Mouse (Mus musculus): ENCODE measurements around the gene Noxa1. TPM values are rescaled to one million over a fixed set of nuclear protein-coding genes. Genes with fewer than 3 reads are reported as not detected.

The Noxa1 gene
- polyA plus RNA-seq, 1 experiment from 2014 or later = 0.65 TPM

DNA sequence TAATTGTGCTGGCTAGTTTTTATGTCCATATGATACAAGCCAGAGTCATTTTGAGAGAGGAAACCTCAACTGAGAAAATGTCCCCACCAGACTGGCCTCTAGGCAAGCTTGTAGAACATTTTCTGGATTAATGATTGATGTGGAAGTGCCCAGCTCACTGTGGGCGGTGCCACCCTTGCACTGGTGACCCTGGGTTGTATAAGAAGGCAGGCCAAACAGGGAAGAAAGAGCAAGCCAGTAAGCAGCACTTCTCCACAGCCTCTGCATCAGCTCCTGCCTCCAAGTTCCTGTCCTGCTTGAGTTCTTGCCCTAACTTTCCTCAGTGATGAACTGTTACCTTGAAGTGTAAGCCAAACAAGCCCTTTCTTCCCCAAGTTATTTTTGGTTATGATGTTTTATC is 16.0 kb downstream of the Noxa1 start:
- 63% methylated on average over 1 of the region's 1 CpGs for WGBS
- no peak overlapping the region for H3K9ac ChIP-seq (replicated peaks; ENCODE audit: low read length)
- H3K4me2 ChIP-seq (replicated peaks; ENCODE audit: low read depth, low read length) = no peak overlapping the region
- H3K36me3 ChIP-seq (ENCODE audit: insufficient read depth, low read length) = no peaks in the 10 kb centered on the region
- H3K27ac ChIP-seq (ENCODE audit: low read length) = peak overlapping the region; percentile 63
- no peaks in the 10 kb centered on the region for H3K9me3 ChIP-seq (ENCODE audit: low read length)
- peaks cover 11% of the 10 kb centered on the region for H3K4me1 ChIP-seq (ENCODE audit: insufficient read depth, low read length)
- ATAC-seq (ENCODE audit: low FRiP score, low TSS enrichment) = no peak
- no peaks in the 10 kb centered on the region for H3K27me3 ChIP-seq (ENCODE audit: insufficient read depth, low read length)
- H3K4me3 ChIP-seq (ENCODE audit: low read length) = no peak overlapping the region

DNA sequence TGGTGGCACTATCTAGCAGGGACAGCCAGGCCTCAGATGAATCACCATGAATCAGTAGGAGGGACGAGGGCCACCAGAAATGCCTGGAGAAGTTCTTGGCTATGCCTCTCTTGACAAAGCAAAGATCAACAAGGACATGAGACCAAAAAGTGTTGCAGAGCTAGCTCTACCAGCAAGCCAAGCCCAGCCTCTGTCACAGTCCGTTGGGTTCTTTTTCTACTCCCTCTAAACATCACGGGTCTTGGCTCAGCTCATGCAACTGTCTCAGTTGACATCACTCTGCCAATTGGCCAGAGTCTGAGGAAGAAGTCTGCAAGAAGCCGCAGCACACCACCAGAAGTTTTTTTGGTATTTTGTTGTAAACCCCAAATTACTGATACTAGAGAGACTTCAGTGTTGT is 19.4 kb downstream of the Noxa1 start:
- peak overlapping the region; percentile 38; the same call in 1 of the 2 replicates for H3K27ac ChIP-seq (ENCODE audit: low read length)
- no peak overlapping the region for H3K4me2 ChIP-seq (replicated peaks; ENCODE audit: low read depth, low read length)
- H3K4me3 ChIP-seq (ENCODE audit: low read length) = no peak overlapping the region
- no peaks in the 10 kb centered on the region for H3K36me3 ChIP-seq (ENCODE audit: insufficient read depth, low read length)
- no peaks in the 10 kb centered on the region for H3K27me3 ChIP-seq (ENCODE audit: insufficient read depth, low read length)
- H3K9ac ChIP-seq (replicated peaks; ENCODE audit: low read length) = no peak overlapping the region
- ATAC-seq (ENCODE audit: low FRiP score, low TSS enrichment) = peak; percentile 73; the same call in 1 of the 2 replicates
- 46% methylated on average over 4 of the region's 4 CpGs for WGBS
- H3K9me3 ChIP-seq (ENCODE audit: low read length) = no peaks in the 10 kb centered on the region
- H3K4me1 ChIP-seq (ENCODE audit: insufficient read depth, low read length) = peaks cover 14% of the 10 kb centered on the region

DNA sequence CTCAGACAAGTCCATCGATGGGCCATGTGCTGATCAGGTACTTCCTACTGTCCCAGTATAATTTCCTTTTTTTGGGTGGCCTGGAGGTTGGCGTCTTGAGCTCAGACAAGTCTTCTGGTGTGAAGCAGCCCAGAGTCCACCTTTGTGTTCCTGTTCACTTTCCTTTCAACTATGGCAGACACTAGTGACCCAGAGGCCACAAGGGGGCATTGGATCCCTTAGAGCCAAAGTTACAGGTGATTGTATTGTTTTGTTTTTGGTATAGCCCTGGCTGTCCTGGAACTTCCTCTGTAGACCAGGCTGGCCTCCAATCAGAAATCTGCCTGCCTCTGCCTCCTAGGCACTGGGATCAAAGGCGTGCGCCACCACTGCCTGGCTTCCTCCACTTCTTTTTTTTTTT is 22.6 kb downstream of the Noxa1 start:
- no peaks in the 10 kb centered on the region for H3K9me3 ChIP-seq (ENCODE audit: low read length)
- no peak overlapping the region for H3K4me2 ChIP-seq (replicated peaks; ENCODE audit: low read depth, low read length)
- no peak overlapping the region for H3K27ac ChIP-seq (ENCODE audit: low read length)
- WGBS = 82% methylated on average over 4 of the region's 4 CpGs
- H3K4me3 ChIP-seq (ENCODE audit: low read length) = no peak overlapping the region
- no peaks in the 10 kb centered on the region for H3K27me3 ChIP-seq (ENCODE audit: insufficient read depth, low read length)
- peaks cover 19% of the 10 kb centered on the region for H3K4me1 ChIP-seq (ENCODE audit: insufficient read depth, low read length)
- no peak overlapping the region for H3K9ac ChIP-seq (replicated peaks; ENCODE audit: low read length)
- H3K36me3 ChIP-seq (ENCODE audit: insufficient read depth, low read length) = no peaks in the 10 kb centered on the region
- no peak for ATAC-seq (ENCODE audit: low FRiP score, low TSS enrichment)

DNA sequence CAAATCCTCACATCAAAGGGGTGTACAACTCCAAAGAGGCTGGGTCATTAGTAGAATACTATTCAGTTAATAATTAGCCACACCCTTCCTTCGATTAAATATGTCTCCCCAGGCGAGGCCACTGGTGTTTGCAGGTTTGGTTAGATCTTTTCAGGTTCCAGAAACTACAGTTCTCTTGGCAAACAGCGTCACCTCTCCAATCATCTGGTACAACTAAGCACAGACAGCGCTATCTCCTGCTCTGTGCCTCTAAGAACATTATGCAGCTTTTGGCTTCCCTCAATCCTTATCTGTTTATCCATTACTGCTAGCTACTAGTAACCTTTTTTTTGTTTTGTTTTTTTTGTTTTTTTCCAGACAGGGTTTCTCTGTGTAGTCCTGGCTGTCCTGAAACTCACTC is 25.4 kb downstream of the Noxa1 start:
- H3K36me3 ChIP-seq (ENCODE audit: insufficient read depth, low read length) = no peaks in the 10 kb centered on the region
- H3K4me2 ChIP-seq (replicated peaks; ENCODE audit: low read depth, low read length) = no peak overlapping the region
- 0 out of 2 replicates have a peak, but pooled peaks cover 7% of the 10 kb centered on the region for H3K4me1 ChIP-seq (ENCODE audit: insufficient read depth, low read length)
- no peaks in the 10 kb centered on the region for H3K27me3 ChIP-seq (ENCODE audit: insufficient read depth, low read length)
- no peak overlapping the region for H3K4me3 ChIP-seq (ENCODE audit: low read length)
- no peaks in the 10 kb centered on the region for H3K9me3 ChIP-seq (ENCODE audit: low read length)
- ATAC-seq (ENCODE audit: low FRiP score, low TSS enrichment) = no peak
- no peak overlapping the region for H3K9ac ChIP-seq (replicated peaks; ENCODE audit: low read length)
- WGBS = 76% methylated on average over 4 of the region's 4 CpGs
- H3K27ac ChIP-seq (ENCODE audit: low read length) = no peak overlapping the region

DNA sequence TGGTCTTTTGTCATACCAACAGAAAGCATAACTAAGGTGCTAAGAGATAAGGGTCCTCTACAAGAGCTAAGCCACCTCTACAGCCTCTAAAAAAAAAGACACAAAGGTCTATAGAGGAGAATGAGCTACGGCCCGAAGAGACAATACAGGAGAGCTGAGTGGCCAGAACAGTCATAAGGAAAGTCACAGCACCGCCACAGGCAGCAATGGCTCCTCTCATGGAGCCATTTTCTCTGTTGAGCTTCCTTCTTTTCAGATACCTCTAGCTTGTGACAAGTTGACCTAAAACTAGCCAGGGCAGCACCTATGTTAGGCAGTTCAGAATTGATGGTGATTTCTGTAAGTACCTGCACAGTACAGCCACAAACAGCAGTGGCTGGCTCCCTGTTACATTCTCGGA is 28.4 kb downstream of the Noxa1 start:
- peaks cover 13% of the 10 kb centered on the region for H3K36me3 ChIP-seq (ENCODE audit: insufficient read depth, low read length)
- H3K4me3 ChIP-seq (ENCODE audit: low read length) = no peak overlapping the region
- H3K27ac ChIP-seq (ENCODE audit: low read length) = no peak overlapping the region
- no peak overlapping the region for H3K4me2 ChIP-seq (replicated peaks; ENCODE audit: low read depth, low read length)
- no peaks in the 10 kb centered on the region for H3K27me3 ChIP-seq (ENCODE audit: insufficient read depth, low read length)
- 0 out of 2 replicates have a peak, but pooled peaks cover 5% of the 10 kb centered on the region for H3K4me1 ChIP-seq (ENCODE audit: insufficient read depth, low read length)
- 81% methylated on average over 4 of the region's 4 CpGs for WGBS
- H3K9me3 ChIP-seq (ENCODE audit: low read length) = no peaks in the 10 kb centered on the region
- no peak for ATAC-seq (ENCODE audit: low FRiP score, low TSS enrichment)
- H3K9ac ChIP-seq (replicated peaks; ENCODE audit: low read length) = no peak overlapping the region

DNA sequence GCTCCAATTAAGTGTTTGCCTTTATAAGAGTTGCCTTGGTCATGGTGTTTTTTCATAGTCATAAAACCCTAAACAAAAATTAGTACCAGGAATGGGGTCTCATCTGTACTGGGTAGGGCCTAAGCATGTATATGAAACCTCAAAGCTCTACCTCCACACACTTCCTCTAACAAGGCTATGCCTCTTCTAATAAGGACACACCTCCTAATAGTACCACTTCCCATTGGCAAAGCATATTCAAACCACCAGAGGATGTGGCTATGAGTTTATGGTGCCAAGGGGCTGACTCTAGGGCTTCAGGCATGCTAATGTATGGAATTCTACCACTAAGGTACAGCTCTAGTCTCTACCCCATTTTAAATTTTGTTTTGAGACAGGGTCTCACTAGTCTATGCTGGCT is 29.4 kb downstream of the Noxa1 start:
- no peak overlapping the region for H3K27ac ChIP-seq (ENCODE audit: low read length)
- H3K4me3 ChIP-seq (ENCODE audit: low read length) = no peak overlapping the region
- H3K36me3 ChIP-seq (ENCODE audit: insufficient read depth, low read length) = peaks cover 22% of the 10 kb centered on the region
- H3K9me3 ChIP-seq (ENCODE audit: low read length) = no peaks in the 10 kb centered on the region
- no peak for ATAC-seq (ENCODE audit: low FRiP score, low TSS enrichment)
- H3K9ac ChIP-seq (replicated peaks; ENCODE audit: low read length) = no peak overlapping the region
- no peaks in the 10 kb centered on the region for H3K27me3 ChIP-seq (ENCODE audit: insufficient read depth, low read length)
- 0 out of 2 replicates have a peak, but pooled peaks cover 5% of the 10 kb centered on the region for H3K4me1 ChIP-seq (ENCODE audit: insufficient read depth, low read length)
- H3K4me2 ChIP-seq (replicated peaks; ENCODE audit: low read depth, low read length) = no peak overlapping the region

DNA sequence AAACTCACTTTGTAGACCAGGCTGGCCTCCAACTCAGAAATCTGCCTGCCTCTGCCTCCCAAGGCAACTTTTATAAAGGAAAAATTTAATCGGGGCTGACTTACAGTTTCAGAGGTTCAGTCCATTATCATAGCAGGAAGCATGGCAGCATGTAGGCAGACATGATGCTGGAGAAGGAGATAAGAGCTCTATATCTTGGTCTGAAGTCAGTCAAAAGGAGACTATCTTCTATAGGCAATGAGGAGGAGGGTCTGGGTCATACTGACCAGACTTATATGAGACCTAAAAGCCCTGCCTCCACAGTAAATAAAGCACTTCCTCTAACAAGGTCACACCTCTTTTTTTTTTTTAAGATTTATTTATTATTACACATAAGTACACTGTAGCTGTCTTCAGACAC is 30.7 kb downstream of the Noxa1 start:
- Histone ChIP-seq H3K27ac (ENCODE audit: low read length) (no peak overlapping the region), H3K9me3 (ENCODE audit: low read length) (no peaks in the 10 kb centered on the region), H3K4me2 (replicated peaks; ENCODE audit: low read depth, low read length) (no peak overlapping the region), H3K36me3 (ENCODE audit: insufficient read depth, low read length) (peaks cover 34% of the 10 kb centered on the region), H3K27me3 (ENCODE audit: insufficient read depth, low read length) (no peaks in the 10 kb centered on the region), H3K9ac (replicated peaks; ENCODE audit: low read length) (no peak overlapping the region), H3K4me3 (ENCODE audit: low read length) (no peak overlapping the region), H3K4me1 (ENCODE audit: insufficient read depth, low read length) (0 out of 2 replicates have a peak, but pooled peaks cover 2% of the 10 kb centered on the region)
- no peak for ATAC-seq (ENCODE audit: low FRiP score, low TSS enrichment)
- WGBS = 90% methylated on average over 1 of the region's 1 CpGs

DNA sequence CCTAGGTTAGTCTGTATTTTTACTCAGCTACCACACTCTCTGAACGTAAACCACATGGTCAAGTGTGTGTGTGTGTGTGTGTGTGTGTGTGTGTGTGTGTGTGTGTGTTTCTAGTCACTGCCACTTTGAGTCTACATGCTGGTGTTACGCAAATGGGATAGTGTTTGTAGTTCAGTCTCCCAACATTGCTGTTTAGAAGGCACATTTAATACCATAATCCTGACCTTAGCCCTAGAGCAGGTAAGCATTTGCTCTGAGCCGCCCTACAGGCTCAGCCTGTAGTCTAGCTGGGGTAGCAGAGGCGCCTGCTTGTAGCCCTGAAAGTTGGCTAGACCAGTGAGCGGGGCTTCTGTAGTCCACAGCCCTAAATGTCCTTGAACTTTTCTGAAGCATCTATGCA is 31.4 kb downstream of the Noxa1 start:
- Histone ChIP-seq H3K9ac (replicated peaks; ENCODE audit: low read length) (no peak overlapping the region), H3K9me3 (ENCODE audit: low read length) (no peaks in the 10 kb centered on the region), H3K4me3 (ENCODE audit: low read length) (no peak overlapping the region), H3K4me1 (ENCODE audit: insufficient read depth, low read length) (no peaks in the 10 kb centered on the region), H3K36me3 (ENCODE audit: insufficient read depth, low read length) (peaks cover 34% of the 10 kb centered on the region), H3K27me3 (ENCODE audit: insufficient read depth, low read length) (no peaks in the 10 kb centered on the region), H3K4me2 (replicated peaks; ENCODE audit: low read depth, low read length) (no peak overlapping the region), H3K27ac (ENCODE audit: low read length) (no peak overlapping the region)
- 97% methylated on average over 5 of the region's 5 CpGs for WGBS
- ATAC-seq (ENCODE audit: low FRiP score, low TSS enrichment) = no peak

DNA sequence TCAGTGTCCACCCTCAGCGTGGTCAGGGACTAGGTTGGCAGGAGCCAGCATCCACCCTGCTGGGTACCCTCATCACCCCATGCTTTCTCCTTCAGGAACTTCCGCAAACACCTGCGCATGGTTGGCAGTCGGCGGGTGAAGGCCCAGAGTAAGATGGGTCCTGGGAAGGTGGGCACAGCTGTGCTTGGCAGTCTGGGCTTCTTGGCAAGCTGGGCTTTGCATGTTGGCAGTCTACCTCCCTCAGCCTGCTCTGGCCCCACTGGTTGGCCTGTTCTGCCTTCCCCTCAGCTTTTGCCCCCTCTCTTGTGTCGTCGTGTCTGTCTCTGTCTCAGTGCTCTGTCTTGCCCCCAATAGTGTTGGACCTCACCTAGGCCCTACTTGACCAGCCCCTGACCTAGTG is 36.0 kb downstream of the Noxa1 start:
- no peak for ATAC-seq (ENCODE audit: low FRiP score, low TSS enrichment)
- H3K9me3 ChIP-seq (ENCODE audit: low read length) = no peaks in the 10 kb centered on the region
- no peak overlapping the region for H3K9ac ChIP-seq (replicated peaks; ENCODE audit: low read length)
- WGBS = 95% methylated on average over 7 of the region's 7 CpGs
- H3K36me3 ChIP-seq (ENCODE audit: insufficient read depth, low read length) = peaks cover 40% of the 10 kb centered on the region
- H3K4me2 ChIP-seq (replicated peaks; ENCODE audit: low read depth, low read length) = no peak overlapping the region
- H3K27me3 ChIP-seq (ENCODE audit: insufficient read depth, low read length) = no peaks in the 10 kb centered on the region
- H3K4me3 ChIP-seq (ENCODE audit: low read length) = no peak overlapping the region
- H3K27ac ChIP-seq (ENCODE audit: low read length) = no peak overlapping the region
- H3K4me1 ChIP-seq (ENCODE audit: insufficient read depth, low read length) = peaks cover 10% of the 10 kb centered on the region

DNA sequence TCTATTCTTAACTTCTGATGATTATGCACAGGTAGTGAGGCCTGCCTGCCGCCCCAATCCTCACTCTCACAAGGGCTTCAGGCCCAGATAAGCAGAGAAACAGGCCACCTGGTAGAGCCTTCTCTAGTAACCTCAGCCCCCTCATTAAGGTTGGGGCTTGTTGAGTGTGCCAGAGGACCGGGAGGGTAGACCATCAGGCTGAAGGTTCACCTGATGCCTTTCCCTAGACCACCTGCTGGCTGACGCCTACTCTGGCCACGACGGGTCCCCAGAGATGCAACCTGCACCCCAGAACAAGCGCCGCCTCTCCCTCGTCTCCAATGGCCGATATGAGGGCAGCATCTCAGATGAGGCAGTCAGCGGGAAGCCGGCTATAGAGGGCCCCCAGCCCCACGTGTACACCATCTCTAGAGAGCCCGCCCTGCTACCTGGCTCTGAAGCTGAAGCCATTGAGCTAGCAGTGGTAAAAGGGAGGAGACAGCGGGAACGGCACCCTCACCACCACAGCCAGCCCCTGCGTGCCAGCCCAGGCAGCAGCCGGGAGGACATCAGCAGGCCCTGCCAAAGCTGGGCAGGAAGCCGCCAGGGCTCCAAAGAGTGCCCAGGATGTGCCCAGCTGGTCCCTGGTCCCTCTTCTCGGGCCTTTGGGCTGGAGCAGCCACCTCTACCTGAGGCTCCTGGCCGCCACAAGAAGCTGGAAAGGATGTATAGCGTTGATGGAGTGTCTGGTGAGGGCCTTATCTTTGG is 39.4 kb downstream of the Noxa1 start:
- Histone ChIP-seq H3K4me1 (ENCODE audit: insufficient read depth, low read length) (peaks cover 10% of the 10 kb centered on the region), H3K9me3 (ENCODE audit: low read length) (no peaks in the 10 kb centered on the region), H3K4me3 (ENCODE audit: low read length) (peak overlapping the region; percentile 67), H3K27me3 (ENCODE audit: insufficient read depth, low read length) (no peaks in the 10 kb centered on the region), H3K36me3 (ENCODE audit: insufficient read depth, low read length) (peaks cover 18% of the 10 kb centered on the region), H3K4me2 (replicated peaks; ENCODE audit: low read depth, low read length) (peak overlapping the region; percentile 79), H3K27ac (ENCODE audit: low read length) (no peak overlapping the region), H3K9ac (replicated peaks; ENCODE audit: low read length) (peak overlapping the region; percentile 81)
- ATAC-seq (ENCODE audit: low FRiP score, low TSS enrichment) = no peak
- WGBS = 93% methylated on average over 21 of the region's 21 CpGs

All from kidney, embryonic 16.5 days (tissue).